Mouse (Mus musculus) cerebellum, adult 2 months (tissue): Measurements from ENCODE around the gene 1700037H04Rik.

Experiments used
- CTCF ChIP-seq: fragments of 200-500 bp; IDR thresholded peaks from 2 replicates; pipeline ENCODE4 v1.5.1; 2011; ENCODE audit warnings: low read depth, mild to moderate bottlenecking, control low read depth, low read length, moderate library complexity, borderline replicate concordance; ENCODE audit not compliant: insufficient read depth
- POLR2A ChIP-seq: fragments of 200-500 bp; IDR thresholded peaks from 2 replicates; pipeline ENCODE4 v1.6.1; 2011; ENCODE audit warnings: low read length, control low read depth, borderline replicate concordance; ENCODE audit not compliant: insufficient read depth

DNA sequence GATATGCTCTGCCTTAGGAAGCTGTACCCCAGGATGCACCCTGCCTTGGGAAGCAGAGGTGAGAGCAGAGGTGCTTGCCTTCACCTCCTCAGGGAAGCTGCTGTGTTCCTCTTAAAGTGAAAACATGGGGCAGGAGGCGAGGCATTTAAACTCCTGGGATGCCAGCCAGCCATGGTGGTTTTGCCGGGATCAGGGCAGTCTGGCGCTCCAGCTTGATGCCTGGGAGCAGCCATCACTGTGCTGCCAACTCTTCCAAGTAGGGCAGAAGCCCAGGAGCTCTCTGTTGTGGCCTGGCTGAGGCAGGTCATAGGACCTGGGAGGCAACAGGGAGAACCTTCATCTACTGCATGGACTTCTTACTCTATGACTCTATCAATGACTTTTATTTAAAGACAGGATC, 41.4 kb upstream of the 1700037H04Rik start:
- TF ChIP-seq CTCF (no peak), POLR2A (no peak)
